Mouse (Mus musculus): ENCODE results near the gene Entpd7. TPM values are rescaled to one million over a fixed set of nuclear protein-coding genes. Genes with fewer than 3 reads are reported as not detected.

The Entpd7 gene
- polyA plus RNA-seq, 3 experiments from 2014 or later = 6.7 to 10.7 (median 7.2) TPM

- ATAC-seq = peak; percentile 64
These were observed 82.1 kb downstream of the Entpd7 start for GRCm38 (mm10) chr19:43771499-43771969.

DNA sequence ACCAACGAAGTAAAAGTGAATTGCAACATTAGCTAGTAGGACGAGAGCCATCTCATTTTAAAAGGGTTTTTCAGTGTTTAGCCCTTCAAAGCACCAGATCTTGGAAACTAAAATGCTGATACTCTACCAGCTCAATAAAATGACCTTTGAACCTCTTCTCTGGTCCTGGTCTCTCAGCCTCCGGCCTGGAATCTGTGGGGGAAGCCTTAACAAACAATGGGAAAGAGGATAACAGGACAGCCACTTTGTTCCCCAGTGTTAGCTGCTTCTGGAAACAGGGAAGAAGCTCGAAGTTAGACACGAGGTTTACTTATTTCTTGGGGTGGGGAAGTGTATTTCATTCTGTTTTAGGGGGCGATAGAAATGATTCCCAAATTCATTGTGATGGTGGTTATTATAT, 82.8 kb downstream of the Entpd7 start:
- ATAC-seq = no peak

- no peak for ATAC-seq
These were observed 86.0 kb downstream of the Entpd7 start for GRCm38 (mm10) chr19:43775433-43775832.

GRCm38 (mm10) chr19:43776561-43776960, 87.1 kb downstream of the Entpd7 start:
- ATAC-seq = no peak

DNA sequence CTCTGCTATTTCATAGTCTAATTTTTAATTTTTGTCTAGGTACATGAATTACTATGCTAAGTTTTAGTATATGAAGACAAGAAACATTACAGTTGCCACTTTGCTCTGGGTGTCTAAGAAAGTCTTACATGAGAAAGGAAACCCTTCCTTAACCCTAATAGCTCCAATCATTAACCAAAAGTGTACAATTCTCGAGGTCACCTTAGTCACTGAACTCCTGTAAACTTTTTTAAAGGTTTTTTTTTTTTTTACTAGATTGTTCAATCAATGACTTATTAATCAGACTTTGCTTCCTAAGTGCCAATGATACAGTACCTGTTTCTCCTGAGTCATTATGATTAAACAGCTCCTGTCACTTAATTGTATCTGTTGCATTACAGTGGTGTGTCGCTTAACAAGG, 87.8 kb downstream of the Entpd7 start:
- no peak for ATAC-seq

GRCm38 (mm10) chr19:43780391-43780790, 90.9 kb downstream of the Entpd7 start:
- ATAC-seq = no peak

DNA sequence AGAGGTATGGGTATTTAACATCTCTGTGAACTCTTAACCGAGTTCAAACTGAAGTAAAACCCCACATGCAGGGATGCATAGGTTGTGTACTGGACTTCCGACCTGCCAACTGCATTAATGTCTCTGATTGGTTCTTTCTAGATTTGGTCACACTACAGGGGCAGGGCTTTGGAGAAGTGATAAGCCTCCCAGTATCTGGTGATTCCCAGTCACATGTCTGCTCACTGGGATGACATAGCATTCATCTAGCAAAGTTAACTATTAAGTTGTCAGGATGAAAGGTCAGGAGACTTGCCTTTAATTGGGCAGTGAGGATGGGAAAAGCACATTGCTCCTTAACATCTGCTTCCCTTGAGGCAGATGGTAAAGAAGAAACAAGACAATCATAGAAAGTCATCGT, 92.5 kb downstream of the Entpd7 start, which contains the start of gene Abcc2:
TSS of gene Abcc2 (plus strand) at position 213 of the 400 bp plus-strand sequence.
- ATAC-seq = no peak

Other genes with a start within 250 kb of the Entpd7 start
- not detected for gene Cnnm1, start 249.2 kb upstream of the Entpd7 start, polyA plus RNA-seq (2017; shearing (Covaris generic))
- 10 to 100 TPM; 33.0 to 47.8 (median 40.0) TPM for gene Got1, start 165.1 kb upstream of the Entpd7 start, polyA plus RNA-seq (2017; shearing (Covaris generic))
- not detected for gene Nkx2-3, start 77.3 kb upstream of the Entpd7 start, polyA plus RNA-seq (2017; shearing (Covaris generic))
- gene Slc25a28, start 14.8 kb upstream of the Entpd7 start, polyA plus RNA-seq (2017; shearing (Covaris generic)) = 10 to 100 TPM in 2 of 3 experiments, 1 to 10 TPM in 1; 4.6 to 14.1 (median 12.4) TPM
- 10 to 100 TPM; 12.8 to 17.2 (median 13.6) TPM for gene Cutc, start 63.3 kb downstream of the Entpd7 start, polyA plus RNA-seq (2017; shearing (Covaris generic))
- gene Cox15, start 63.3 kb downstream of the Entpd7 start, polyA plus RNA-seq (2017; shearing (Covaris generic)) = 10 to 100 TPM in 1 of 3 experiments, 1 to 10 TPM in 2; 8.1 to 11.0 (median 9.3) TPM
- not detected for gene Abcc2, start 92.5 kb downstream of the Entpd7 start, polyA plus RNA-seq (2017; shearing (Covaris generic))